Mouse (Mus musculus) heart, embryonic 14.5 days (tissue): ENCODE results near the gene Tyro3. TPM values are rescaled to one million over a fixed set of nuclear protein-coding genes. Genes with fewer than 3 reads are reported as not detected.
A peak's percentile ranks its signal among the peaks of the same experiment; 100 is the strongest.

Experiments used
- ATAC-seq: fragments of 200-750 bp; cut with Nextera tagmentation; 2 replicates; pipeline ENCODE4 v1.8.0; 2017; ENCODE audit warnings: low read depth, moderate TSS enrichment; ENCODE audit not compliant: insufficient number of reproducible peaks, insufficient read depth, low FRiP score
- H3K27ac ChIP-seq, 2 experiments: fragments of 200-500 bp in 1 of 2; fragments of 300-500 bp in 1 of 2; sonication (generic) in 1 of 2; replicated peaks in 1 of 2; 2 replicates each; pipeline ENCODE4 v1.5.1; 2012 to 2014; ENCODE audit warnings: low read depth in 2 of 2, low read length in 2 of 2, control low read depth in 1 of 2, mild to moderate bottlenecking in 1 of 2, mixed read lengths in 1 of 2; ENCODE audit not compliant: control insufficient read depth in 1 of 2, insufficient read depth in 1 of 2
- H3K27me3 ChIP-seq: fragments of 300-500 bp; sonication (generic); 2 replicates; pipeline ENCODE4 v1.6.1; 2014; ENCODE audit warnings: mild to moderate bottlenecking, low read length, control low read depth; ENCODE audit not compliant: control insufficient read depth, insufficient read depth
- H3K36me3 ChIP-seq: fragments of 300-500 bp; sonication (generic); 2 replicates; pipeline ENCODE4 v1.6.1; 2014; ENCODE audit warnings: mild to moderate bottlenecking, control low read depth, low read length, mixed read lengths; ENCODE audit not compliant: control insufficient read depth, insufficient read depth
- H3K4me1 ChIP-seq, 2 experiments: fragments of 200-500 bp in 1 of 2; fragments of 300-500 bp in 1 of 2; sonication (generic) in 1 of 2; 2 replicates each; pipeline ENCODE4 v1.6.1; 2012 to 2014; ENCODE audit warnings: low read length in 2 of 2, control low read depth in 1 of 2, mixed read lengths in 1 of 2; ENCODE audit not compliant: control insufficient read depth in 2 of 2, insufficient read depth in 2 of 2
- H3K4me2 ChIP-seq: fragments of 300-500 bp; sonication (generic); 2 replicates; pipeline ENCODE4 v1.6.1; 2014; ENCODE audit warnings: mild to moderate bottlenecking, low read length
- H3K4me3 ChIP-seq, 2 experiments: fragments of 200-500 bp in 1 of 2; fragments of 300-500 bp in 1 of 2; sonication (generic) in 1 of 2; 2 replicates each; pipeline ENCODE4 v1.5.1; 2012 to 2014; ENCODE audit warnings: low read length in 2 of 2, mild to moderate bottlenecking in 2 of 2, control low read depth in 1 of 2, low read depth in 1 of 2, moderate library complexity in 1 of 2; ENCODE audit not compliant: control insufficient read depth in 1 of 2, insufficient read depth in 1 of 2
- H3K9ac ChIP-seq: fragments of 300-500 bp; sonication (generic); 2 replicates; pipeline ENCODE4 v1.6.1; 2014; ENCODE audit warnings: mild to moderate bottlenecking, low read length
- H3K9me3 ChIP-seq: fragments of 300-500 bp; sonication (generic); 2 replicates; pipeline ENCODE4 v1.6.1; 2016; ENCODE audit warnings: low read length, control low read depth; ENCODE audit not compliant: control insufficient read depth
- WGBS: fragments of 180-500 bp; shearing (Covaris S2); extraction: QIAGEN DNeasy Blood & Tissue Kit; methylation state at CpG from one replicate; pipeline ENCODE4 v1.1.7; 2014; 5-methylcytosine and 5-hydroxymethylcytosine counted together
- polyA plus RNA-seq: library from polyadenylated mRNA; unstranded; fragments of >200 nt; fragmentation: Nextera tagmentation; extraction: Ambion mirVana; gene quantifications from 2 replicates; pipeline ENCODE4 v1.2.1, GENCODE M21; 2014

Gene Tyro3
- polyA plus RNA-seq, 1 experiment from 2014 or later, result 6.6 TPM

DNA sequence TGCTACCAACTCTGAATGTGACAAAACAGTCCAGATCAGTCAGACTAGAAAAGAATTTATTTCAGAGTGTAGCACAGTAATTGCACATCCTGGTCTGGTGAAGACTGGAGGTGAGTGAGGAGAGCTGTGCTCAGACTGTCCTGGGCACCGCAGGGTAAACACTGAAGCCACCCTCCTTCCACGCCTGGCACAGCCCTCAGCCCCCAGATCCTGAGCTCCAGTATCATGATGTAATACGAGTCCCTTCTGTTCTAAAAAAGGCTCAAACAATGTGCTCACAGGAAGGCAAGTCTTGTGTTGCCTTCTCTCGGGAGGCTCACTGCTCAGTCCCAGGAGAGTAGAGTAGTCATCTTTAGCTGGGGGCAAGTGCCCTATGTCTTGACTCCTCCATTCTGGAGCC is 33.6 kb upstream of the Tyro3 start:
- Histone ChIP-seq H3K27me3 (peaks cover 23% of the 10 kb centered on the region), H3K27ac (no peak overlapping the region), H3K4me1 (no peaks in the 10 kb centered on the region; a peak in 1 of 4 replicates), H3K9me3 (no peaks in the 10 kb centered on the region), H3K4me3 (no peak overlapping the region), H3K36me3 (peaks cover 37% of the 10 kb centered on the region), H3K9ac (no peak overlapping the region), H3K4me2 (no peak overlapping the region)
- ATAC-seq, result no peak
- 34% methylated on average over 4 of the region's 4 CpGs for WGBS

- ATAC-seq, result no peak
- 92% methylated on average over 6 of the region's 6 CpGs for WGBS
- Histone ChIP-seq H3K4me1 (no peaks in the 10 kb centered on the region), H3K4me3 (no peak overlapping the region), H3K27ac (no peak overlapping the region), H3K27me3 (no peaks in the 10 kb centered on the region), H3K36me3 (peaks cover 70% of the 10 kb centered on the region), H3K4me2 (no peak overlapping the region), H3K9ac (no peak overlapping the region), H3K9me3 (no peaks in the 10 kb centered on the region)
These were observed 30.3 kb upstream of the Tyro3 start for GRCm38 (mm10) chr2:119767246-119767645.

GRCm38 (mm10) chr2:119787206-119787883 is 10.2 kb upstream of the Tyro3 start, which contains the start of gene Rpap1:
Gene Rpap1 (minus strand): TSS chr2:119787537.
- Histone ChIP-seq H3K4me2 (peak within 1 kb of the TSS; percentile 84), H3K27me3 (no peaks in the 10 kb centered on the region; the same call in 1 of the 2 replicates), H3K36me3 (peaks cover 17% of the 10 kb centered on the region), H3K4me3 (peak within 1 kb of the TSS; percentile 66 to 81), H3K9ac (peak within 1 kb of the TSS; percentile 79), H3K9me3 (peaks cover 4% of the 10 kb centered on the region; the same call in 1 of the 2 replicates), H3K4me1 (peaks cover 0 to 7% of the 10 kb centered on the region in 2 experiments; a peak in 2 of 4 replicates), H3K27ac (peak within 1 kb of the TSS; percentile 89 to 92)
- ATAC-seq, result peak; percentile 81
- under 1% methylated on average over 44 of the region's 44 CpGs for WGBS

- no peaks in the 10 kb centered on the region for H3K9me3 ChIP-seq
- 0 out of 2 replicates have a peak, but pooled peaks cover 5% of the 10 kb centered on the region for H3K36me3 ChIP-seq
- WGBS, result 77% methylated on average over 2 of the region's 2 CpGs
- no peaks in the 10 kb centered on the region; the same call in 1 of the 2 replicates for H3K27me3 ChIP-seq
- no peak overlapping the region for H3K4me2 ChIP-seq
- no peak overlapping the region for H3K27ac ChIP-seq
- H3K9ac ChIP-seq, result no peak overlapping the region
- peaks cover 0 to 7% of the 10 kb centered on the region in 2 experiments; a peak in 2 of 4 replicates for H3K4me1 ChIP-seq
- no peak overlapping the region for H3K4me3 ChIP-seq
- no peak for ATAC-seq
These were observed 7.5 kb upstream of the Tyro3 start for GRCm38 (mm10) chr2:119789996-119790395.

DNA sequence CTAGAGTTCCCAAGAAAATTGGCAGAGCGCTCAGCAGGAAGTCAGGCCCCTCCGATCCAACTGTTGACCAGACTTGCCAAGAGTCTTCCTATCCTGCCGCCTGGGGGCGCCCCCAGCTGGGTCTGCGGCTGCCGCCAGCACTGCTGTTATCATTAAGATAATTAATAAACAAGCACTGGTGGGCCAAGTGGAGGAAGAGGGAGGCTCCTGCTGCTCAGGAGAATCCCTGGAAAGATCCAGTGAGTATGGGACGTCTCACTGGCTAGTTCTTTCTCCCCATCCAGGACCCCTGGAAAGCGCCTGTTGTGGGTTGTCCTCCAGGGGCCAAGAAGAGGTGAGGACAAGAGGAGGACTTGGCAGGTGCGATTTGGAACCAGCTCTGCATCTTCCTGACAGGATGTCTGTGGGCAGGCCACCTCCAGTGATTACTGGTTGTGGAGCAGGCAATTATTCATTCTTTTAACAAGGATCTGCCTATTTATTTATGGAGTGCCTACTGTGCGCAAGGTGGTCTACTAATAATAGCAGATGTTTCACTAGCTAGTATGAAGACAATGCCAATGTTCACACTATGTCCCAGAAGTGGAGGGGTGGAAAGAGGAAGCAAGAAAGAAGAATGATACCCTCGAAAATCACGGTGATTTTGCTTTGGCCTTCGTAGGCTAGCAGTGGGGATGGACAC is 854 bp downstream of the Tyro3 start:
- H3K9ac ChIP-seq, result no peak overlapping the region
- peaks cover 7% of the 10 kb centered on the region for H3K27me3 ChIP-seq
- no peaks in the 10 kb centered on the region for H3K36me3 ChIP-seq
- peak overlapping the region in 1 of 2 experiments; percentile 68; a peak in 1 of 4 replicates for H3K4me3 ChIP-seq
- peaks cover 22 to 35% of the 10 kb centered on the region in 2 experiments for H3K4me1 ChIP-seq
- H3K9me3 ChIP-seq, result no peaks in the 10 kb centered on the region
- peak overlapping the region; percentile 99 for H3K4me2 ChIP-seq
- WGBS, result 12% methylated on average over 13 of the region's 13 CpGs
- no peak for ATAC-seq
- H3K27ac ChIP-seq, result peak overlapping the region in 1 of 2 experiments; percentile 35; a peak in 2 of 4 replicates

- peak; percentile 60 for ATAC-seq
- Histone ChIP-seq H3K4me1 (peaks cover 23 to 37% of the 10 kb centered on the region in 2 experiments), H3K27me3 (peaks cover 7% of the 10 kb centered on the region), H3K27ac (no peak overlapping the region), H3K9ac (peak overlapping the region; percentile 79), H3K4me2 (peak overlapping the region; percentile 99), H3K36me3 (no peaks in the 10 kb centered on the region), H3K9me3 (no peaks in the 10 kb centered on the region), H3K4me3 (peak overlapping the region; percentile 68 to 75)
- under 1% methylated on average over 41 of the region's 89 CpGs for WGBS
These were observed 1.8 kb downstream of the Tyro3 start for GRCm38 (mm10) chr2:119799181-119799960.

- Histone ChIP-seq H3K9me3 (no peaks in the 10 kb centered on the region), H3K4me3 (peak overlapping the region; percentile 68 to 75), H3K4me2 (peak overlapping the region; percentile 99), H3K27me3 (peaks cover 7% of the 10 kb centered on the region), H3K36me3 (no peaks in the 10 kb centered on the region), H3K27ac (no peak overlapping the region), H3K4me1 (peaks cover 29 to 42% of the 10 kb centered on the region in 2 experiments), H3K9ac (peak overlapping the region; percentile 79)
- ATAC-seq, result no peak
- 1% methylated on average over 16 of the region's 27 CpGs for WGBS
These were observed 2.5 kb downstream of the Tyro3 start for GRCm38 (mm10) chr2:119799961-119800550.
